Mouse (Mus musculus) embryonic facial prominence, embryonic 12.5 days (tissue): ENCODE data around the gene Esrrb. TPM values are rescaled to one million over a fixed set of nuclear protein-coding genes. Genes with fewer than 3 reads are reported as not detected.

Experiments
- ATAC-seq: fragments of 200-750 bp; cut with Nextera tagmentation; 2 replicates; pipeline ENCODE4 v1.8.0; 2017; ENCODE audit not compliant: insufficient number of reproducible peaks, insufficient read depth, low FRiP score, low TSS enrichment
- H3K27ac ChIP-seq: fragments of 300-500 bp; sonication (generic); 2 replicates; pipeline ENCODE4 v1.5.1; 2016; ENCODE audit warnings: mild to moderate bottlenecking
- H3K27me3 ChIP-seq: fragments of 300-500 bp; sonication (generic); 2 replicates; pipeline ENCODE4 v1.6.1; 2016; ENCODE audit warnings: mild to moderate bottlenecking, moderate library complexity
- H3K36me3 ChIP-seq: fragments of 300-500 bp; sonication (generic); 2 replicates; pipeline ENCODE4 v1.6.1; 2016; ENCODE audit warnings: mild to moderate bottlenecking
- H3K4me1 ChIP-seq: fragments of 300-500 bp; sonication (generic); 2 replicates; pipeline ENCODE4 v1.6.1; 2016
- H3K4me2 ChIP-seq: fragments of 300-500 bp; sonication (generic); replicated peaks from 2 replicates; pipeline ENCODE4 v1.6.1; 2016; ENCODE audit warnings: mild to moderate bottlenecking, moderate library complexity
- H3K4me3 ChIP-seq: fragments of 300-500 bp; sonication (generic); 2 replicates; pipeline ENCODE4 v1.5.1; 2016; ENCODE audit warnings: mild to moderate bottlenecking
- H3K9ac ChIP-seq: fragments of 300-500 bp; sonication (generic); 2 replicates; pipeline ENCODE4 v1.6.1; 2016; ENCODE audit warnings: mild to moderate bottlenecking, moderate library complexity
- H3K9me3 ChIP-seq: fragments of 300-500 bp; sonication (generic); 2 replicates; pipeline ENCODE4 v1.6.1; 2016; ENCODE audit warnings: mild to moderate bottlenecking, moderate library complexity
- WGBS: fragments of 180-500 bp; shearing (Covaris S2); methylation state at CpG from one replicate; pipeline ENCODE4 v1.1.7; 2016; 5-methylcytosine and 5-hydroxymethylcytosine counted together
- polyA plus RNA-seq: library from polyadenylated mRNA; unstranded; fragments of >200 nt; fragmentation: Nextera tagmentation; extraction: Ambion mirVana; gene quantifications from 2 replicates; pipeline ENCODE4 v1.2.1, GENCODE M21; 2016

Gene Esrrb
- polyA plus RNA-seq, 1 experiment from 2014 or later: 0.22 TPM

GRCm38 (mm10) chr12:86470912-86471311 is 110.0 kb downstream of the Esrrb start:
- Histone ChIP-seq H3K27ac (no peak overlapping the region), H3K27me3 (peaks cover 11% of the 10 kb centered on the region; the same call in 1 of the 2 replicates), H3K4me1 (peaks cover 8% of the 10 kb centered on the region; the same call in 1 of the 2 replicates), H3K36me3 (no peaks in the 10 kb centered on the region), H3K9ac (no peak overlapping the region), H3K4me3 (no peak overlapping the region), H3K4me2 (no peak overlapping the region), H3K9me3 (no peaks in the 10 kb centered on the region)
- no peak for ATAC-seq
- 52% methylated on average over 6 of the region's 6 CpGs for whole genome bisulfite sequencing

GRCm38 (mm10) chr12:86473630-86474029 is 112.7 kb downstream of the Esrrb start:
- Histone ChIP-seq H3K4me1 (peaks cover 8% of the 10 kb centered on the region; the same call in 1 of the 2 replicates), H3K36me3 (no peaks in the 10 kb centered on the region), H3K27me3 (peaks cover 11% of the 10 kb centered on the region; the same call in 1 of the 2 replicates), H3K27ac (no peak overlapping the region), H3K4me3 (no peak overlapping the region), H3K4me2 (0 out of 2 replicates have a peak overlapping the region, but pooled peaks have one; percentile 21), H3K9ac (no peak overlapping the region), H3K9me3 (no peaks in the 10 kb centered on the region)
- 31% methylated on average over 12 of the region's 12 CpGs for WGBS
- no peak for ATAC-seq

- Histone ChIP-seq H3K4me2 (no peak overlapping the region), H3K9ac (no peak overlapping the region), H3K36me3 (no peaks in the 10 kb centered on the region), H3K27me3 (peaks cover 3% of the 10 kb centered on the region; the same call in 1 of the 2 replicates), H3K27ac (0 out of 2 replicates have a peak overlapping the region, but pooled peaks have one; percentile 11), H3K4me3 (no peak overlapping the region), H3K9me3 (no peaks in the 10 kb centered on the region), H3K4me1 (peaks cover 8% of the 10 kb centered on the region; the same call in 1 of the 2 replicates)
- no peak for ATAC-seq
- 70% methylated on average over 7 of the region's 7 CpGs for WGBS
Observed at GRCm38 (mm10) chr12:86475994-86476393, 115.1 kb downstream of the Esrrb start.

- Histone ChIP-seq H3K4me3 (no peak overlapping the region), H3K4me2 (no peak overlapping the region), H3K27ac (no peak overlapping the region), H3K36me3 (no peaks in the 10 kb centered on the region), H3K9me3 (no peaks in the 10 kb centered on the region), H3K27me3 (no peaks in the 10 kb centered on the region), H3K9ac (no peak overlapping the region), H3K4me1 (peaks cover 13% of the 10 kb centered on the region; the same call in 1 of the 2 replicates)
- WGBS: 81% methylated on average over 5 of the region's 5 CpGs
- no peak for ATAC-seq
Observed at GRCm38 (mm10) chr12:86478908-86479307, 118.0 kb downstream of the Esrrb start.

GRCm38 (mm10) chr12:86482029-86482428 is 121.1 kb downstream of the Esrrb start:
- 81% methylated on average over 6 of the region's 6 CpGs for WGBS
- Histone ChIP-seq H3K4me3 (no peak overlapping the region), H3K9ac (no peak overlapping the region), H3K9me3 (no peaks in the 10 kb centered on the region), H3K27me3 (no peaks in the 10 kb centered on the region), H3K4me2 (no peak overlapping the region), H3K4me1 (peaks cover 5% of the 10 kb centered on the region; the same call in 1 of the 2 replicates), H3K36me3 (no peaks in the 10 kb centered on the region), H3K27ac (no peak overlapping the region)
- ATAC-seq: no peak

GRCm38 (mm10) chr12:86483413-86483841 is 122.5 kb downstream of the Esrrb start:
- Histone ChIP-seq H3K4me1 (peaks cover 5% of the 10 kb centered on the region; the same call in 1 of the 2 replicates), H3K36me3 (no peaks in the 10 kb centered on the region), H3K4me3 (no peak overlapping the region), H3K27ac (no peak overlapping the region), H3K9ac (no peak overlapping the region), H3K9me3 (no peaks in the 10 kb centered on the region), H3K4me2 (no peak overlapping the region), H3K27me3 (no peaks in the 10 kb centered on the region)
- no peak for ATAC-seq
- 43% methylated on average over 5 of the region's 5 CpGs for WGBS

- H3K27me3 ChIP-seq: no peaks in the 10 kb centered on the region
- H3K9ac ChIP-seq: no peak overlapping the region
- H3K4me3 ChIP-seq: no peak overlapping the region
- ATAC-seq: no peak
- no peaks in the 10 kb centered on the region for H3K9me3 ChIP-seq
- 59% methylated on average over 3 of the region's 3 CpGs for WGBS
- H3K4me2 ChIP-seq: no peak overlapping the region
- H3K4me1 ChIP-seq: peaks cover 16% of the 10 kb centered on the region
- no peaks in the 10 kb centered on the region for H3K36me3 ChIP-seq
- H3K27ac ChIP-seq: no peak overlapping the region
Observed at GRCm38 (mm10) chr12:86488005-86488404, 127.1 kb downstream of the Esrrb start.

GRCm38 (mm10) chr12:86490052-86490451 is 129.1 kb downstream of the Esrrb start:
- H3K27ac ChIP-seq: no peak overlapping the region
- no peaks in the 10 kb centered on the region for H3K27me3 ChIP-seq
- no peak overlapping the region for H3K4me2 ChIP-seq
- whole genome bisulfite sequencing: 76% methylated on average over 5 of the region's 5 CpGs
- H3K9ac ChIP-seq: no peak overlapping the region
- H3K4me3 ChIP-seq: no peak overlapping the region
- no peak for ATAC-seq
- H3K36me3 ChIP-seq: no peaks in the 10 kb centered on the region
- H3K4me1 ChIP-seq: peaks cover 15% of the 10 kb centered on the region
- no peaks in the 10 kb centered on the region for H3K9me3 ChIP-seq

- no peak overlapping the region for H3K4me3 ChIP-seq
- ATAC-seq: no peak
- no peak overlapping the region for H3K9ac ChIP-seq
- 74% methylated on average over 3 of the region's 3 CpGs for WGBS
- no peak overlapping the region for H3K4me2 ChIP-seq
- no peaks in the 10 kb centered on the region for H3K27me3 ChIP-seq
- peaks cover 15% of the 10 kb centered on the region for H3K4me1 ChIP-seq
- H3K36me3 ChIP-seq: no peaks in the 10 kb centered on the region
- H3K27ac ChIP-seq: no peak overlapping the region
- H3K9me3 ChIP-seq: no peaks in the 10 kb centered on the region
Observed at GRCm38 (mm10) chr12:86491500-86491899, 130.6 kb downstream of the Esrrb start.

- Histone ChIP-seq H3K4me3 (no peak overlapping the region), H3K9me3 (no peaks in the 10 kb centered on the region), H3K4me2 (peak overlapping the region; percentile 27; the same call in 1 of the 2 replicates), H3K36me3 (no peaks in the 10 kb centered on the region), H3K9ac (no peak overlapping the region), H3K4me1 (peaks cover 15% of the 10 kb centered on the region), H3K27me3 (no peaks in the 10 kb centered on the region), H3K27ac (0 out of 2 replicates have a peak overlapping the region, but pooled peaks have one; percentile 30)
- 14% methylated on average over 8 of the region's 9 CpGs for WGBS
- peak; percentile 54; the same call in 1 of the 2 replicates for ATAC-seq
Observed at GRCm38 (mm10) chr12:86492822-86493221, 131.9 kb downstream of the Esrrb start.

- WGBS: 87% methylated on average over 4 of the region's 4 CpGs
- Histone ChIP-seq H3K9me3 (no peaks in the 10 kb centered on the region), H3K36me3 (no peaks in the 10 kb centered on the region), H3K27ac (no peak overlapping the region), H3K4me1 (peaks cover 18% of the 10 kb centered on the region), H3K4me2 (no peak overlapping the region), H3K27me3 (no peaks in the 10 kb centered on the region), H3K9ac (no peak overlapping the region), H3K4me3 (no peak overlapping the region)
- ATAC-seq: no peak
Observed at GRCm38 (mm10) chr12:86497126-86497525, 136.2 kb downstream of the Esrrb start.

GRCm38 (mm10) chr12:86498765-86499164 is 137.8 kb downstream of the Esrrb start:
- no peak overlapping the region for H3K9ac ChIP-seq
- ATAC-seq: no peak

More at GRCm38 (mm10) chr12:86498765-86499164, 137.8 kb downstream of the Esrrb start:
- 0 out of 2 replicates have a peak, but pooled peaks cover 5% of the 10 kb centered on the region for H3K4me1 ChIP-seq
- no peak overlapping the region for H3K4me2 ChIP-seq
- no peaks in the 10 kb centered on the region for H3K36me3 ChIP-seq
- H3K27me3 ChIP-seq: no peaks in the 10 kb centered on the region
- H3K27ac ChIP-seq: no peak overlapping the region
- H3K9me3 ChIP-seq: no peaks in the 10 kb centered on the region
- 24% methylated on average over 6 of the region's 6 CpGs for WGBS
- no peak overlapping the region for H3K4me3 ChIP-seq
